Mouse (Mus musculus) CD4-positive, CD25-positive, alpha-beta regulatory T cell, adult 2 months (primary cell): Measurements from ENCODE around the gene Nfia.

Source experiments
- DNase-seq: peaks from one replicate; pipeline ENCODE4 v3.0.0-alpha.2; 2012; ENCODE audit warnings: low read depth, low spot score

Gene Nfia

DNA sequence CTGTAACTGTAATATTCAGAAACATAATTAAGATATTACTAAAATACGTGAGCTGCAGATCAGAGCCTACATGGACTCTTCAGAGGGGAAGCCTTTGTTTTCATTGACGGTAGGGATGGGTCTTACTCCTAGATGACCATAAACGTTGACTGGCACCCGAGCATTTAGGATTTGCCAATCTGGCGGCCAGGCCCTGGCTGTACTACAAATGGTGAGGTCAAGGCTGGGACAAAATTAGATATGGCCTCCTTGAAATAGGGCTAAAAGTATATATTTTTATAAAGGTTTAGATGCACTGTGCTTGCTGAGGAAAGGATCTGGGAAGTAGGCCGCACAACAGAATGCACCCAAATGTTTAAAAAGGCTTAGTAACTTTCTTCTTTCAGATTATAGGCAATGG is 10.0 kb downstream of the Nfia start:
- DNase-seq = no peak

DNA sequence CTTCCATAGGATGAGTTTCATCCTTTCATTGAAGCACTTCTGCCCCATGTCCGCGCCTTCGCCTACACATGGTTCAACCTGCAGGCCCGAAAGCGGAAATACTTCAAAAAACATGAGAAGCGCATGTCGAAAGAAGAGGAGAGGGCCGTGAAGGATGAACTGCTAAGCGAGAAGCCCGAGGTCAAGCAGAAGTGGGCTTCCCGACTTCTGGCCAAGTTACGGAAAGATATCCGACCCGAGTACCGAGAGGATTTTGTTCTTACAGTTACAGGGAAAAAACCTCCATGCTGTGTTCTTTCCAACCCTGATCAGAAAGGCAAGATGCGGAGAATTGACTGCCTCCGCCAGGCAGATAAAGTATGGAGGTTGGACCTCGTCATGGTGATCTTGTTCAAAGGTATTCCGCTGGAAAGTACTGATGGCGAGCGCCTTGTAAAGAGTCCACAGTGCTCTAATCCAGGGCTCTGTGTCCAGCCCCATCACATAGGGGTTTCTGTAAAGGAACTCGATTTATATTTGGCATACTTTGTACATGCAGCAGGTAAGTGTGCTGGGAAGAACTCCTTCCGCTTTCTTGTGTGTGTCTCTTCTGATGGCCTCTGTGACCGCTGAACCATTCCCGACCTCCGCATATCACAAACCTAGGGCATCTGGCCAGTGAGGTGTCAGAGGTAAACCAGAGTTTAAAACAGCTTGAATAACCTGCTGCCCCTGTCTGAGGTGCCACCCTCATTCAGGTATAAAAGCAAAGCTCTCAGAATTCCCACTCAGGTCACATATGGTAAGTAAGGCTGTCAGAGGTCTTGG is 10.7 kb downstream of the Nfia start:
- DNase-seq = no peak

DNA sequence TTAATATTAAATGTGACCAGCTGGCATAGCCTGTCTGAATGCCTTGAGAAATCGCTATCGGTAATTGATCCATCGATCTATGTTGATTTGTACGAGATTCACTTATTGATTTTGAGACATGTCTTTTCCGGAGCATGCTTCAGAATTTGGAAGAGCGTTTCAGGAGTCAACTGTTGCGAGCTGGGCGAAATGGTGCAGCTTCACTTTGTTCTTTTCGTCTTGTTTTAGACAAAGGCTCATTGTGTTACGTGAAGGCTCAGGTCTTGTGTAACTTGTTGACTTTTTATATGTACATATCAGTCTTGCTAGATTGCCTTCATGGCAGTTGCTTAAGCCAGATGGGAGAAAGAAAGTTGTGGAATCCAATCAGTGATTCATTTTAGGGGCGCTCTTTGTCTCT is 11.7 kb downstream of the Nfia start:
- DNase-seq = no peak

DNA sequence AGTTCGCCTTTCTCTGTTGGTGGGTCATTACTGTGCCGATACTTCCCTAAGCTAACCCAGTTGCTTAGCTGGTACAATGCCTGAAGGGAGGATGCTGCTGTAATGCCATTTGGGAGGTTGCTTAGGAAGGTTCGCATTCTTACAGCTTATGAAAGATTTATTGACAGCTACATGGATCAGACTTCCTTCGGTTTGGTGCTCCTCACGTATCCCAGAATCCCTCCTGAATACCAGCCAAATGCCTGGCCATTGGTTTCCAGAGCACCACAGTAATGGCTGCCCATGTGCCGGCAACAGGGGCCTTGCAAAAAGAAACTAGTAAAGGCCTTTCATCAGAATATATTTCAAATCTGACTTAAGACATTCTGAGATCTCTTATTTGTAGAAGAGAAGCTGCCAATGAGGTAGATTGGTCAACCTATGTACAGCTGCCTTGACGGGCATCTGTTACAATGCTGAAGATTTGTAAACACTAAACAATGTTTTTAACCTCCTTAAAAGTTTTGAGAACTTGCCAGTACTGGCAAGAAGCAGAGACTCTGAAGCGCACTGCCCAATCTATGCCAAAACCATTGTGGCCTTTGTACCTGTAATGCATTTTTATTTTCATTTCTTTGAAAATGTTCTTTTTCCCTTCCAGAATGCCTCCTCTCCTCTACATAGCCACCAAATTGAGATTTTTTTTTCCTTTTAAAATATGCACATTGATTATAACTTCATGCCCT is 13.2 kb downstream of the Nfia start:
- DNase-seq = no peak

DNA sequence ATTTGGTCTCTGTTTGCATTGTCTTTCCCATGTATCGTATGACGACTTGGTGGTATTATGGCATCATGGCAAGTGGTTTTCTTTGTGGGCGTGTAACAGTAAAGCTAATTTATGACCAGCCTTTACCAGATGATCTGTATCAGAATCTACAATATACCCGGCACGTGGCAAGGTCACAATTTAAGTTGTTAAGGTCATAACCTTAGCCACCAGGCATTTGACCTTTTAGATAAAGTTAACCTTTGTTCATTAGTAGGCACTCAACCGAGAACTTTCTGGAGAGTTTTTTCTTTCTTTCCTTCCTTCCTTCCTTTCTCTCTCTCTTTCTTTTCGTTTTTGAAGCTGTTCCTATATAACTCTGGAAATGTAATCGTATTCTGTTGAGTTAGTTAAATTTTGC is 14.0 kb downstream of the Nfia start:
- DNase-seq = no peak

DNA sequence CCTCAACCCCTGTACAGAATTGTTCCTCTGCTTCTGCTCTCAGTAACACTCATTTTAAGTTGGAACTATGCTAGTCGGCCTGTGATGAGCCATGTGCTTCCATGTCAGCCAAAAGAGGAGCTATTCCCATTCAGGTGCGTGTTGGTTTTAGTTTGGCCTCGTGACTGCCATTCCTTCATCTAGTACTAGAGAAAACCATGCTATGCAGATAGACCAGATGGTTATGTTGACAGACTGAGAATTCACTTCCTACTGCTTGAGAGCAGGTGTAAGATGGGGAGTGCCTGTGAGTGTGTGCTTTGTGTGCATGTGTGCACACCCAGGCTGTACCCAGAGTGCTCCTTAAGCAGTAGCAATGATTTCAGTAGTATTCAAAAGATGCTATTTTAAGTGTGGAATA is 15.0 kb downstream of the Nfia start:
- no peak for DNase-seq

DNA sequence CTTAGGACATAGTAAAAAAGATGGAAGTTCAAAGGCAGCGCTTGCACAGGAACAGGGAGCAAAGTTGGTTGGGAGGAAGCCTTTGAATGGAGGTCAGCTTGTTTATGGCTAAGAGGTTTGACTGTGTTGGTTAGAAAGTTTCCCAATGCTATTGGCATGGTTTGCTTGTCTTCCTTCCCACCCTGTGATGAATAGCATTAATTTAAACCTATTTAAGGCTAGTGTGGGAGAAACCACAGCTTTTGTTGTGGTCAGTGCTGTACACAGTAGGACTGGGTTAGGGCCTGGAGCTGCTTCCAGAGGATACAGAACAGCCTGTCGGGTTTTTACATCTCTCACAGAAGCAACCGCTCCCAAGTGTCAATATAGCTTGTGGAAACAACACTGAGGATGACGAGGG is 16.0 kb downstream of the Nfia start:
- DNase-seq = no peak

DNA sequence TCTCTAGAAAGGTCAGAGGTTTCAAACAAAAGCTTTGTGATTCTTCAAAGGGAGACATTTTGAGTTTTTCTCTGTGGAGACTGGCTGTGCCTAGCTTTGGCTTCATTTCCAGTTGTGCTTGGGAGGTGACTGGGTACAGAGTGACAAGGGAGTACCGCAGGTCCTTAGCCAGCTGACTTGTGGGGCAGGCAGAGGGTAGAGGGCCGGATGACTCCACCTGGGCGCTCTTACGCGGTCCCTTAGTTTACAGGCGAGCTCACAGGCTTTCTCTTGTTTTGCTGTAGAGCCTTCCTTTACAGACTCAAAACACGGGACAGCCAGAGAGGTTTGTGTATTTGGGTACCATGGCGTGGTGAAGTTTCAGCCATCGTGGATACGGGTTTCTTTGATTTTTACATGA is 21.4 kb downstream of the Nfia start:
- DNase-seq = no peak

DNA sequence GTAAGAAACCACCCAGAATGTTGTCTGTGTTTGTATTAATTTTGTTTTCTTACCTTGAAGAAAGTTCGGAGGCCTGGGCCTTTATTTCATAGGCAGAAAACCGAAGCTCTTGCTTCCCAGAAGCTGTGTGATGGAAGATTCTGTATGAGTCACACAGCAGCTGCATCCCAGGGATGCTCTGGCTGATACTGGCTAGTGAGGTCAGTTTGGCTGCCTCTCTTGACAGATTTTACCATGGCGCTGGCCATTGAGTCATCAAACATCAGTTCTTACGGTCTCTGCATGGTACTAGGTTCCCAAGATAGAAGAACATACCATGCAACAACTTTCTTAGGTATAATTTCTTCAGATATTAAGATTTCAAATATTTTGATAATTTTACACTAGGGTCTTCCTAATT is 22.3 kb downstream of the Nfia start:
- no peak for DNase-seq

DNA sequence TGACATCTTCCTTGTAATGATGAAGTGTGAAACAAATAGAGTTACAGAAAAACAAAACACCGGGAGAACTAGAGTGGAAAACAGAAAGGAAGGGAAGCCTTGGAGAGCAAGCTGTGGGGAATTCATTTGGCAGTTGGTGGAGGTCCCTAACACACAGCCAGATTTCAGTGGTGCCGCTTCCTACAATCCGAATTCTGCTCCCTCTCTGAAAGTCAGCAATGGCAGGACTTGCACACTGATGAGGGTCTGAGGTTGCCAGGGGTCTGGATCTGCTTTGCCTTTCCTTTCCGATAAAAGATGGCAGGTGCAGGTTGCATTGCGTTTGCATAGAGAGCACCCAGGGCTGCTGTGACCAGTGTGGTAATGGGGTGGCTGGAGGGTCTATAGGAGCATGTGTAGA is 23.4 kb downstream of the Nfia start:
- no peak for DNase-seq

DNA sequence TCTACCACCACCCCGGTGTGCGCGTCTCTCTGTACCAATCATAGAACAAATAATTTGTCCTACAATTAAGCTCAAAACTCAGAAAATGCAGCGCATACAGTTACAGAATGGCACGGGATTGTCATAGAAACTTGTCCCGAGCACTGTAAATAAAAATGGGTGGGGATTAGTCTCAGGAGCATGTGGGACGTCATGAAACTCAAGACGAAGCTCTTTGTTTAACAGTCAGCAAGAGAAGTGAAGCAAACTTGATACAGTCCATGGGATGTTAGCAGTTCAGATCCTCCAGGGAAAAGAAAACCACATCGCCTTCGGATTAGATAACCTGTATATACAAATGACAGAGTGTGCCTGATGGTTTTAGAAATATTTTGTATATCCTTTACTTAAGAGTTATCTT is 24.0 kb downstream of the Nfia start:
- DNase-seq = no peak

DNA sequence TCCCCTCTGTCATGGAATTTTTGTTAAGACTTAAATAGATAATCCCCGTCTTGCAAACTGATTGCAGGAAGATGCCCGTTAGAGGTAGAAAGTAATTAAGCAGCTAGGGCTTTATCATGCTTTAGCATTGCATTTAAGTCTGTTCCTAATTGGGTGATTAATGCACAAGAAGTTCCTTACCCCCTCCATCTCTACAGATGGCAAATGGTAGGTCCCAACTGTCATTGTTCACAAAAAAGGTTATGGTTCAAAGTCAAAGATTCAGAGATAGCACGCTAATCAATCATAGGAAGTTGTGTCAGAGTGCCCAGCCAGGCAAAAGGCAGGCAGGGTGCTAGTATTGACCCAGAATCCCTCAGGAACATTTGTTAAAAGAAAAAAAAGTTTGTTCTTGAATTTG is 31.3 kb downstream of the Nfia start:
- no peak for DNase-seq

DNA sequence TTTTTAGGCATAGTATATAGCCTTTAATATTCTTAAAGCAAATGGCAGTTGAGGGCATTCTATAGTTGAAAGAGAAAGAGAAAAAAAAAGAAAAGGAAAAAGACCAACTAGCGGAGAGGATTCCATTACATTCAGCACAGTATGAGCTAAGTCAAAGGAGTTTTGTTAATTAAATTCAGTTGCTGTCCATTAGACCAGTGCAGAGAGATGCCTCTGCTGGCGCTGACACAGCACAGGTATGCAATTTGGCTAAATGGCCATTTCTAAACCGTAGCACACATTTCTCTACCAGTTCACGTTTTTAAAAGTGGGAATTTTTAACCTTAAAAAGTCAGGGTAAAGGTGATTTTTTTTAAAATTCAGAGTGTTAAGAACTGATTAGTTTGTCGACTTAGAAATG is 32.1 kb downstream of the Nfia start:
- DNase-seq = no peak

DNA sequence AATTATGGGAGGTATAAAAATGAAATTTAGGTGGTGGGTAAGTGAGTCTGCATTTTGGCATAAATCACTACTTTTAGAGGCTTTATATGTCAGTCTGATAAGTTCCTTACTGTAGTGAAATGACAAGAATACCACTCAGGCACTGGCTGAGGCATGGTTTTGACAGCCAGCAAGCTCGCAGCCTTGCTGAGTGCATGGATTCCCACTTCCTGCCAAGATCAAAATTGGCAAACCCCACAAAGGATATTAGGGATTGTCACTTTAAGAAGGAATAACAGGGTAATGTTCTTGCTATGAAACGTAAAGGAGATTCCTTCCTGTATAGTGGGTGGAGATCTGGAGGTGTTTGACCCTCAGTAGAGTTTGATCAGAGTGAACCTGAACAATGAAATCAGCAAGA is 32.7 kb downstream of the Nfia start:
- DNase-seq = no peak

DNA sequence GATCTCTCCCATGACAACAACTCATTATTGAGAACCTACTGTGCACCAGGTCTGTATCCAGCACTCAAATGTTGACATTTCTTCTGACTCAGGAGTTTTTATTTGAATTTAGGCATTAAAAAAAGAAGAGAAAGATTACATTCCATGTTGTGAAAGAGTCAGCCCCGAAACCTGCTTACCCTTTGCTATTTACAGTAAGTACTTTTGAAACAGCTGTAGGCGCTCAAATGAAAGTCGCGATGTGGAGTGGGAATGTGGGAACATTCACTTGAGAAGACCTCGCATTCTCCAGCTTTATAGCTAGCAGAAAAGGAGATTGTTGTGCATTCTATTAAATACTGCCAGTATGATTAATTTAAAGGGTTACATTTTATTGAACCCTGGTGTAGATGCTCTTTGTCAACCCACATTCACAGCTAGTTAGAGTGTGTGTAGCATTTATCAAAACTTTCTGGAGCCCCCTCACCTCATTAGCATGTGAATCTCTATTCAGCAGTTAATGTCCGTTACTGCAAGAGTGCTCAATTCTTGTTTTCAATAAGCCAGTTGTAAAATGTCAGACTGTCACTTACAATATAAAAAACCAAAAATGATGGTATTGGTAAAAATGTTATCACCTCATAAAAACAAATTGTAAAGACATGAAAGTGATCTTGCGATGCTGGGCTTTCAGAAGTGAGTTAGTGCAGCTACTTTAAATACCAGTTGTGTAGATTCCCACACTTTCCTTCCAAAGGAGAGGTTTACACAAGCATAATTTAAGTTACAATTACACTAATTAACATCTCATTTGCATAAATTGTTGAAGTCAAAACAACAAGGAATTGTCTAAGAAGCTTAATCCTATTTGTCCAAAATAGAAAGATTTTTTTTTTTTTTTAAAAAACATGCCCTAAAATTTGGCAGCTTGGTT is 33.6 kb downstream of the Nfia start:
- no peak for DNase-seq

DNA sequence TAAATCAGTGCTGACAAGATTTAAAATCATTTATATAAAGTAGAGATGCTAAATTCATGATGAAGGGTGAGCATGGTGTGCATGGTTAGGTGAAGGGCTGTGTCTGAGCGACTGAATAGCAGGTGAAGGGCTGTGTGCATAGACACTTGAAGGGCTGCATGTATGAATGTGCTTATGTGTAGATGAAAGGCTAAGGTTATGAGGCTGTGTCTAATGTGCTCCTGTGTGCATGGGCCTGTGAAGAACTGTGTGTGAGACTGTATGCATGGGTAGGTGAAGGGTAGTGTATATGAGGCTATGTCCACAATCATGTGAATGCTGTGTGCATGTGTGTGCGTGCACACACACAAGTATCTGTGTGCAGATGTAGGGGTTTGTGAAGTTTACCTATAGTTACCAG is 34.4 kb downstream of the Nfia start:
- no peak for DNase-seq

DNA sequence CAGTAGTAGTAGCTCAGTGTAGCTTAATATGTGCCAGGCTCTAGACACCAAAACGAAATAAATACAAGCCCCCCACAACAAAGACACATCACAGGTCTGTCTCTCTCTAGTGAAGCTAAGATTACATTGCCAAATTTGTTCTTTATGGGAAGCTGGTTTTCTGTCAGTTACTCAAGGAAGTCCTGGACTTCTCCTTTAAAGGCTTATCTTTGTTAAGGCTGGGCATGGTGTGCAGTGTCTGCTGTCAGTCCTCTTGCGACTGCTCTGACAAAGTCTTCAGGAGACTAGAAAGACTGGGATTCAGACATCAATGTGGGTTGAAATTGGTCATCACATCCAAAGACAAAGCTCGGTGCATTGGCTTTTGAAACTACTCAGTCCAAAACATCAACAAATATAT is 36.4 kb downstream of the Nfia start:
- DNase-seq = no peak

DNA sequence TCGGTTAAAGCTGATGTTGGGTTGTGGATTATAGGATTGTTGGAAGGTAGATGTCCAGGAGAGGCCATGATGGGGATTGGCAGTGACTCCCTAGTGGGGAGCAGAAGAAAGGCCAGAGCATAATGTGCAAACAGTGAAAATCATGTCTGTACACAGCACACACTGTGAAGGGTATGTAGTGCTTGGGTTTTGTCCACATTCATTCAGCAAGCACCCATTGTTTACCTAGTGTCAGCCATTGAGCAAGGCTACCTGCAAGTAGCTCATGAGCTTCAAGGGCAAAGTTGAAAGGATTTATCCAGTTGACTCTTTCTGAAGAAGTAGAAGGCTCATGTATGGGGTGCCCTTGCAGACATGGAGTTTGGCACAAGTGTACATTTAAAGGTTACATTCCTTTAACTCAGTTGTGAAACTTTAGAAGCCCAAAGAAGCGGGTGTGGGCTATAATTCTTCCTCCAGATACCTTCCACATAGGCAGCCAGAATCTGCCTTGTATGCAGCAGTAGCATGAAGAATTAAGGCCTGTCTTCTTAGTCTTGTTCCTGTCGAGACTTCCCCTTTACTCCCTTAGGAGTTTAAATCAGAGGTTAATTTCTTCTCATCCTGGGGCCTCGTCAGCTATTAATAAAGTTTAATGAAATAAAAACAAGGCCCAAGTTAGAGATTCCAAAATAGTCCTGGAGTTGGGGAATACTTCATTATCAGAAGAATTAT is 37.2 kb downstream of the Nfia start:
- DNase-seq = no peak

DNA sequence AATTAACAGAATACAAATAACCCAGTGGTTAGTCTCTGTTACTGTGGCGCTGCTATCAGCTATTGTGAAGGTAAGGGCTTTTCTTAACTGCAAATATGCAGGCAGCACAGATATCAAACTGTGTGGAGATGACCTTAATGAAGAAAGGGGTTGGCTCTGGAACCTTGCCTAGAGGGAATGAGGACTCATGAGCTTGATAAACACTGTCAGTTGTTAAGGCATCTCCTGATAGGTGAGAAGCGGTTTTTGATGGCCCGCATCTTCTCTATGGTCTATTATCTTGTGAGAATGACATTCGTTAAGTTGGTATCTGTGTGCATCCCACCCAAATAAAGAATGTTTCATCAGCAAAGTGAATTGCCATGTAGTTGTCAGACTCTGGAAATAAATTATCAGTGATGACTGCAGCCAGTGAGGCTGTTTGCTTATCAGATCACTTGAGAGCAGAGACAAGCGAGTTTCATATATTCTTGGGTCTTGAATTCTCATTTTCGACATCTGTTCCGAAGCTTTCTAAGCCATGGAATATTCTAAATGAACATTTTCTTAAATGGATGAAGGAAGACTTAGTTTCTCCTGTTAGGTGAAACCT is 37.9 kb downstream of the Nfia start:
- DNase-seq = no peak

DNA sequence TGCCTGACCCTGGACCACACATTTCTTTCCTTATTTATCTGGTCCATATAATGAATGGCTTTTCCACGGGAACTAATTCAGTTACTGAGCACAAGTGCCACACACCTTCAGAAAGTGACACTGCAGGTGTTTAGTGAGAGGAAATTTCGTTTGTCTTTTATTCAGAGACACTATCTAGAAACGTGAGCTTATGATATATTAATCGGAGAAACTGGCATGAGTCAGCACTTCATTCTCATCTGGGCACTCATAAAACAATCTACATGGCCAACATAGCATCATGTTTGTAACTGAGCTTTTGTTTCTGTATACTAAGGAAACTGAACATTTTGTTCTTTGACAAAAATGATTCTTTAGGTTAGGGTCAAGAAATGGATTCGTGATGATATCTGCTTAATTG is 40.5 kb downstream of the Nfia start:
- no peak for DNase-seq

DNA sequence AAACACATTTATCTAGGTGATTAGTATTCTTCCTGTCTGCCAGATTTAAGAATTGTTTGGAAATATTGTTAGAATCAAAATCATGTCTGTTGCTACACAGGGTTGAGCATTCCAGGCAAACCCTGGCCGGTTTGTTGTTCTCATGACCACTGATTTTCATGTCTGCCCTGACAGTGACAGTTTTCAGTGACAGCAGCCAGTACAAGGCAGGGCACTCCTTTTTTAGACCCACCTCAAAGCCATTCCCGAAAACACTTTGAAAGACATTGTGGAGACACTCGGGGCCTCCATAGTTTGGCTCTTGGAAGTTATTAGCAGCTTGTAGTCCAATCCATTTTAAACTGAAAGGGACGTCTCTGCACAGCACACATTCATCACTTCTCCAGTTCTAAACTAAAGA is 41.5 kb downstream of the Nfia start:
- no peak for DNase-seq
